Mouse (Mus musculus) liver, embryonic 12.5 days (tissue): ENCODE data around the gene Ace3. TPM values are rescaled to one million over a fixed set of nuclear protein-coding genes. Genes with fewer than 3 reads are reported as not detected.
"Not testable (repeated sequence)": the region's sequence is repeated elsewhere in the genome, so short reads cannot be mapped to it uniquely, and the experiment has no call there.

ENCODE experiments used
- ATAC-seq: fragments of 200-750 bp; cut with Nextera tagmentation; 2 replicates; pipeline ENCODE4 v1.8.0; 2017; ENCODE audit warnings: moderate number of reproducible peaks, mild to moderate bottlenecking, moderate library complexity
- H3K27ac ChIP-seq: fragments of 300-500 bp; sonication (generic); 2 replicates; pipeline ENCODE4 v1.5.1; 2016; ENCODE audit warnings: mild to moderate bottlenecking
- H3K27me3 ChIP-seq: fragments of 300-500 bp; sonication (generic); replicated peaks from 2 replicates; pipeline ENCODE4 v1.6.1; 2016; ENCODE audit warnings: mild to moderate bottlenecking, moderate library complexity
- H3K36me3 ChIP-seq: fragments of 300-500 bp; sonication (generic); 2 replicates; pipeline ENCODE4 v1.6.1; 2016; ENCODE audit warnings: mild to moderate bottlenecking, moderate library complexity
- H3K4me1 ChIP-seq: fragments of 300-500 bp; sonication (generic); 2 replicates; pipeline ENCODE4 v1.6.1; 2016
- H3K4me2 ChIP-seq: fragments of 300-500 bp; sonication (generic); 2 replicates; pipeline ENCODE4 v1.6.1; 2016; ENCODE audit warnings: mild to moderate bottlenecking, moderate library complexity
- H3K4me3 ChIP-seq: fragments of 300-500 bp; sonication (generic); 2 replicates; pipeline ENCODE4 v1.5.1; 2016; ENCODE audit warnings: mild to moderate bottlenecking, moderate library complexity
- H3K9ac ChIP-seq: fragments of 300-500 bp; sonication (generic); 2 replicates; pipeline ENCODE4 v1.6.1; 2016; ENCODE audit warnings: mild to moderate bottlenecking, moderate library complexity
- H3K9me3 ChIP-seq: fragments of 300-500 bp; sonication (generic); replicated peaks from 2 replicates; pipeline ENCODE4 v1.6.1; 2016; ENCODE audit warnings: mild to moderate bottlenecking, moderate library complexity
- WGBS: fragments of 180-500 bp; shearing (Covaris S2); methylation state at CpG from one replicate; pipeline ENCODE4 v1.1.7; 2016; ENCODE audit not compliant: insufficient replicate concordance; 5-methylcytosine and 5-hydroxymethylcytosine counted together
- polyA plus RNA-seq: library from polyadenylated mRNA; unstranded; fragments of >200 nt; fragmentation: Nextera tagmentation; extraction: Ambion mirVana; gene quantifications from 2 replicates; pipeline ENCODE4 v1.2.1, GENCODE M21; 2016

Gene Ace3
- polyA plus RNA-seq, 1 experiment from 2014 or later = not detected

GRCm38 (mm10) chr11:106025774-106026173 is 31.3 kb downstream of the Ace3 start:
- Histone ChIP-seq H3K4me2 (no peak overlapping the region), H3K9me3 (no peaks in the 10 kb centered on the region), H3K9ac (no peak overlapping the region), H3K4me1 (peaks cover 20% of the 10 kb centered on the region), H3K4me3 (no peak overlapping the region), H3K36me3 (peaks cover 13% of the 10 kb centered on the region), H3K27ac (no peak overlapping the region), H3K27me3 (peaks cover 48% of the 10 kb centered on the region)
- peak; percentile 69 for ATAC-seq
- WGBS = 26% methylated on average over 3 of the region's 3 CpGs

- Histone ChIP-seq H3K27ac (no peak overlapping the region), H3K36me3 (peaks cover 13% of the 10 kb centered on the region), H3K4me2 (peak overlapping the region; percentile 15; the same call in 1 of the 2 replicates), H3K9me3 (no peaks in the 10 kb centered on the region), H3K27me3 (peaks cover 39% of the 10 kb centered on the region), H3K9ac (no peak overlapping the region), H3K4me1 (peaks cover 20% of the 10 kb centered on the region), H3K4me3 (no peak overlapping the region)
- 31% methylated on average over 11 of the region's 11 CpGs for WGBS
- 0 out of 2 replicates have a peak, but pooled peaks have one; percentile 35 for ATAC-seq
Observed at GRCm38 (mm10) chr11:106026465-106027151, 32.1 kb downstream of the Ace3 start.

- Histone ChIP-seq H3K27ac (no peak overlapping the region), H3K4me1 (peaks cover 20% of the 10 kb centered on the region), H3K9ac (no peak overlapping the region), H3K27me3 (peaks cover 29% of the 10 kb centered on the region), H3K9me3 (no peaks in the 10 kb centered on the region), H3K4me2 (no peak overlapping the region), H3K36me3 (peaks cover 13% of the 10 kb centered on the region), H3K4me3 (no peak overlapping the region)
- ATAC-seq = peak; percentile 35; the same call in 1 of the 2 replicates
- WGBS = 83% methylated on average over 5 of the region's 5 CpGs
Observed at GRCm38 (mm10) chr11:106027607-106028006, 33.1 kb downstream of the Ace3 start.

- WGBS = 47% methylated on average over 12 of the region's 25 CpGs
- peak overlapping the region; percentile 62 for H3K4me3 ChIP-seq
- not testable (repeated sequence) for ATAC-seq, H3K27me3 ChIP-seq, H3K9me3 ChIP-seq
- peaks cover 30% of the 10 kb centered on the region for H3K4me1 ChIP-seq
- H3K4me2 ChIP-seq = peak overlapping the region; percentile 57
- peak overlapping the region; percentile 58; the same call in 1 of the 2 replicates for H3K27ac ChIP-seq
- peak overlapping the region; percentile 61; the same call in 1 of the 2 replicates for H3K9ac ChIP-seq
- peaks cover 10% of the 10 kb centered on the region for H3K36me3 ChIP-seq
Observed at GRCm38 (mm10) chr11:106032074-106032473, 37.6 kb downstream of the Ace3 start.

- peak overlapping the region; percentile 47 for H3K4me3 ChIP-seq
Observed at GRCm38 (mm10) chr11:106033491-106033919, 39.0 kb downstream of the Ace3 start.

GRCm38 (mm10) chr11:106034986-106035385 is 40.5 kb downstream of the Ace3 start:
- ATAC-seq = no peak
- no peaks in the 10 kb centered on the region for H3K9me3 ChIP-seq
- 45% methylated on average over 9 of the region's 9 CpGs for WGBS
- H3K4me1 ChIP-seq = peaks cover 50% of the 10 kb centered on the region
- no peak overlapping the region for H3K4me3 ChIP-seq
- H3K4me2 ChIP-seq = no peak overlapping the region
- H3K36me3 ChIP-seq = no peaks in the 10 kb centered on the region
- H3K9ac ChIP-seq = no peak overlapping the region; the same call in 1 of the 2 replicates
- peak overlapping the region; percentile 88 for H3K27ac ChIP-seq
- H3K27me3 ChIP-seq = no peaks in the 10 kb centered on the region

More at GRCm38 (mm10) chr11:106033491-106033919, 39.0 kb downstream of the Ace3 start:
- H3K36me3 ChIP-seq = no peaks in the 10 kb centered on the region
- peaks cover 38% of the 10 kb centered on the region for H3K4me1 ChIP-seq
- H3K9ac ChIP-seq = peak overlapping the region; percentile 72
- peak overlapping the region; percentile 88 for H3K27ac ChIP-seq
- no peaks in the 10 kb centered on the region for H3K9me3 ChIP-seq
- no peaks in the 10 kb centered on the region for H3K27me3 ChIP-seq
- peak overlapping the region; percentile 68 for H3K4me2 ChIP-seq
- 34% methylated on average over 11 of the region's 11 CpGs for WGBS
- ATAC-seq = peak; percentile 22; the same call in 1 of the 2 replicates

- H3K9me3 ChIP-seq = no peaks in the 10 kb centered on the region
- H3K9ac ChIP-seq = peak within 1 kb of the TSS; percentile 92
- peaks cover 55% of the 10 kb centered on the region for H3K4me1 ChIP-seq
- H3K4me2 ChIP-seq = peak within 1 kb of the TSS; percentile 91
- peak within 1 kb of the TSS; percentile 90 for H3K27ac ChIP-seq
- ATAC-seq = peak; percentile 98
- H3K36me3 ChIP-seq = no peaks in the 10 kb centered on the region; the same call in 1 of the 2 replicates
- under 1% methylated on average over 66 of the region's 66 CpGs for WGBS
- peak within 1 kb of the TSS; percentile 99 for H3K4me3 ChIP-seq
- H3K27me3 ChIP-seq = no peaks in the 10 kb centered on the region
Observed at GRCm38 (mm10) chr11:106036548-106037417, 42.3 kb downstream of the Ace3 start, which contains the start of gene Dcaf7. Dcaf7 (plus strand) TSS chr11:106036872.

GRCm38 (mm10) chr11:106037418-106037751 is 42.9 kb downstream of the Ace3 start:
- WGBS = under 1% methylated on average over 13 of the region's 13 CpGs
- ATAC-seq = no peak

GRCm38 (mm10) chr11:106044349-106044748 is 49.9 kb downstream of the Ace3 start:
- Histone ChIP-seq H3K36me3 (peaks cover 31% of the 10 kb centered on the region), H3K4me3 (no peak overlapping the region), H3K27ac (no peak overlapping the region), H3K9ac (no peak overlapping the region), H3K4me1 (peaks cover 44% of the 10 kb centered on the region), H3K9me3 (no peaks in the 10 kb centered on the region), H3K27me3 (no peaks in the 10 kb centered on the region), H3K4me2 (no peak overlapping the region)
- no peak for ATAC-seq

More at GRCm38 (mm10) chr11:106037418-106037751, 42.9 kb downstream of the Ace3 start:
- Histone ChIP-seq H3K4me1 (peaks cover 55% of the 10 kb centered on the region), H3K4me3 (peak overlapping the region; percentile 99), H3K4me2 (peak overlapping the region; percentile 91), H3K27ac (peak overlapping the region; percentile 90), H3K9ac (peak overlapping the region; percentile 92), H3K36me3 (no peaks in the 10 kb centered on the region; the same call in 1 of the 2 replicates), H3K9me3 (no peaks in the 10 kb centered on the region), H3K27me3 (no peaks in the 10 kb centered on the region)

- no peaks in the 10 kb centered on the region for H3K27me3 ChIP-seq
- peaks cover 40% of the 10 kb centered on the region for H3K36me3 ChIP-seq
- no peak for ATAC-seq
Observed at GRCm38 (mm10) chr11:106045256-106045655, 50.8 kb downstream of the Ace3 start.

GRCm38 (mm10) chr11:106045780-106046179 is 51.3 kb downstream of the Ace3 start:
- Histone ChIP-seq H3K36me3 (peaks cover 45% of the 10 kb centered on the region), H3K4me2 (no peak overlapping the region), H3K27me3 (no peaks in the 10 kb centered on the region), H3K9ac (no peak overlapping the region), H3K4me1 (peaks cover 34% of the 10 kb centered on the region), H3K4me3 (no peak overlapping the region), H3K9me3 (no peaks in the 10 kb centered on the region), H3K27ac (no peak overlapping the region)
- 93% methylated on average over 3 of the region's 3 CpGs for WGBS
- ATAC-seq = no peak

More at GRCm38 (mm10) chr11:106045256-106045655, 50.8 kb downstream of the Ace3 start:
- H3K4me1 ChIP-seq = peaks cover 39% of the 10 kb centered on the region
- H3K9ac ChIP-seq = no peak overlapping the region
- no peaks in the 10 kb centered on the region for H3K9me3 ChIP-seq
- WGBS = 76% methylated on average over 1 of the region's 1 CpGs
- no peak overlapping the region for H3K4me2 ChIP-seq
- H3K27ac ChIP-seq = no peak overlapping the region
- H3K4me3 ChIP-seq = no peak overlapping the region

GRCm38 (mm10) chr11:106046584-106046983 is 52.1 kb downstream of the Ace3 start:
- Histone ChIP-seq H3K4me3 (no peak overlapping the region), H3K4me2 (no peak overlapping the region), H3K36me3 (peaks cover 53% of the 10 kb centered on the region), H3K9ac (no peak overlapping the region), H3K27ac (no peak overlapping the region), H3K4me1 (peaks cover 34% of the 10 kb centered on the region), H3K9me3 (no peaks in the 10 kb centered on the region), H3K27me3 (no peaks in the 10 kb centered on the region)
- ATAC-seq = no peak
- 81% methylated on average over 9 of the region's 9 CpGs for WGBS
